Mouse (Mus musculus): ENCODE data around the gene Col24a1.

DNA sequence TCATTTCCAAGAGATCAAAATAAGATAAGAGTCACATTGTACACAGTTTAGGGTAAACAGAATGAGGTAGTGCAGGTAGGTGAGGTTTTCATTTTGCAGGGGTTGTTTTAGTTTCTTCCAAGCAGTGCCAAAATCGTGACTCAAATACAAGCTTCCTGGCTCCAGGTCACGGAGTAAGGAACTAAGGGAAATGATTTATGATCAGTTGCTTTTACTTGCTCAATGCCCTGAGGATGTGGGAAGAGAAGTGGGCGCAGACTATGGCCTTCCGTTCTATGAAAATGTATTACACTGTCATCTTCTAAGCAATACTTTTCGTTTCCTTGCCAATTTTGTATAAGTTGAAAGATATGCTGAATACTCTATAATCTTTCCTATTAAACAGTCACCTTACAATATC, 13.0 kb downstream of the Col24a1 start:
- TF ChIP-seq CTCF (IDR thresholded peaks at IDR 0.05; ENCODE audit: control insufficient read depth, insufficient read depth, low read length) (no peak), POLR2A (IDR thresholded peaks at IDR 0.05; ENCODE audit: borderline replicate concordance, control insufficient read depth, low read depth, low read length) (no peak)

Data from bone marrow, adult 2 months (tissue).